Mouse (Mus musculus): ENCODE results near the gene Vasn. TPM values are rescaled to one million over a fixed set of nuclear protein-coding genes. Genes with fewer than 3 reads are reported as not detected.

The Vasn gene
- 4.6 and 7.2 TPM in 2 replicates for polyA plus RNA-seq (2012; rRNA removed)

GRCm38 (mm10) chr16:4639831-4640237 is at the start of gene Vasn, which contains the start of gene Dnaja3:
Vasn (plus strand) TSS chr16:4639941.
Dnaja3 (plus strand) TSS chr16:4639989.

GRCm38 (mm10) chr16:4593971-4594813 is 45.5 kb upstream of the Vasn start, which contains the start of gene Glis2:
Glis2 (plus strand) TSS chr16:4594713.

GRCm38 (mm10) chr16:4624481-4625110 is 15.1 kb upstream of the Vasn start, which contains the start of gene Pam16:
Pam16 (minus strand) TSS chr16:4624988.

GRCm38 (mm10) chr16:4679121-4680018 is 39.6 kb downstream of the Vasn start, which contains the start of gene Coro7:
Coro7 (minus strand) TSS chr16:4679777.

Other genes with a start within 250 kb of the Vasn start
- 8.0 and 8.5 TPM in 2 replicates for gene Adcy9, start 219.4 kb upstream of the Vasn start, polyA plus RNA-seq (2012; rRNA removed)
- gene Srl, start 98.1 kb upstream of the Vasn start, polyA plus RNA-seq (2012; rRNA removed) = 28.7 and 32.2 TPM in 2 replicates
- 10.4 and 14.4 TPM in 2 replicates for gene Tfap4, start 80.1 kb upstream of the Vasn start, polyA plus RNA-seq (2012; rRNA removed)
- gene Glis2, start 45.2 kb upstream of the Vasn start, polyA plus RNA-seq (2012; rRNA removed) = 26.6 and 28.7 TPM in 2 replicates
- gene Pam16, start 15.0 kb upstream of the Vasn start, polyA plus RNA-seq (2012; rRNA removed) = 142 and 153 TPM in 2 replicates
- 30.2 and 30.7 TPM in 2 replicates for gene Dnaja3, start within 50 bp of the Vasn start, polyA plus RNA-seq (2012; rRNA removed)
- gene Coro7, start 39.8 kb downstream of the Vasn start, polyA plus RNA-seq (2012; rRNA removed) = 74.9 and 85.8 TPM in 2 replicates
- gene Nmral1, start 79.4 kb downstream of the Vasn start, polyA plus RNA-seq (2012; rRNA removed) = 63.9 and 70.2 TPM in 2 replicates
- gene Hmox2, start 86.4 kb downstream of the Vasn start, polyA plus RNA-seq (2012; rRNA removed) = 69.5 and 71.9 TPM in 2 replicates
- gene Cdip1, start 150.4 kb downstream of the Vasn start, polyA plus RNA-seq (2012; rRNA removed) = 99.1 and 101 TPM in 2 replicates
- not detected in 2 replicates for gene 4930562C15Rik, start 195.5 kb downstream of the Vasn start, polyA plus RNA-seq (2012; rRNA removed)
- gene Ubald1, start 240.4 kb downstream of the Vasn start, polyA plus RNA-seq (2012; rRNA removed) = 26.7 and 30.4 TPM in 2 replicates
- 146 and 156 TPM in 2 replicates for gene Mgrn1, start 246.3 kb downstream of the Vasn start, polyA plus RNA-seq (2012; rRNA removed)

All from central nervous system, embryonic 18 days (tissue).